Mouse (Mus musculus): ENCODE measurements around the gene Armcx4. TPM values are rescaled to one million over a fixed set of nuclear protein-coding genes. Genes with fewer than 3 reads are reported as not detected.
"Not testable (repeated sequence)": the region's sequence is repeated elsewhere in the genome, so short reads cannot be mapped to it uniquely, and the experiment has no call there.

The Armcx4 gene
- polyA plus RNA-seq, 1 experiment from 2014 or later = 4.3 TPM

DNA sequence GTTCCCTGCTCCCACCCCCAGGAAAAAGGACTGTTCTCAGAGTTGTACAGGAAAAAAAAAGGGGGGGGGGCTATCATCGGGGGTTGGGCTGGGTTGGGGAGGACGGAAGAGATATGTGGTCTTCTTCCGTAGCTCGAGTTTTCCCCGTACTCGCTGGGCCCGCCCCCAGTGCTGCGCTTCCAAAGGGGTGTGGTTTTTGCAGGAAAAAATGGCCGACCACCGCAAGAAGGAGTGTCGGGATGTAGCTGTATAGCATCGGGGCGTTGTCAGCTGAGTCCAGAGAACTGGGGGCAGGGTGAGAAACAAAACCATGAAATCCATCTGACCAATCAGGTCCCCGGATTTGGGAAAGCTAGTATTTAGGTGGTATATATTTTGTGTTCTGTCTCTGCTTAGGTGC, 32.2 kb downstream of the Armcx4 start:
- no peaks in the 10 kb centered on the region for H3K27me3 ChIP-seq (replicated peaks; ENCODE audit: control insufficient read depth, insufficient read depth, low read length)
- peak overlapping the region; percentile 95 for H3K27ac ChIP-seq (ENCODE audit: low read depth)
- H3K4me2 ChIP-seq (ENCODE audit: low read length) = peak overlapping the region; percentile 48
- peaks cover 11% of the 10 kb centered on the region; the same call in 1 of the 2 replicates for H3K36me3 ChIP-seq (ENCODE audit: control insufficient read depth, insufficient read depth, low read length)
- no peaks in the 10 kb centered on the region for H3K4me1 ChIP-seq (replicated peaks; ENCODE audit: control insufficient read depth, insufficient read depth, low read length)
- peak overlapping the region; percentile 53 for H3K4me3 ChIP-seq (ENCODE audit: low read depth, low read length)
- no peaks in the 10 kb centered on the region for H3K9me3 ChIP-seq (ENCODE audit: control insufficient read depth, low read length)
- DNase-seq (ENCODE audit: low spot score) (peak; percentile 72), ATAC-seq (replicated peaks; ENCODE audit: low FRiP score, low TSS enrichment, low read depth) (peak; percentile 86)
- 19% methylated on average over 14 of the region's 14 CpGs for WGBS
- peak overlapping the region; percentile 66 for H3K9ac ChIP-seq (ENCODE audit: low read length)

- ATAC-seq (replicated peaks; ENCODE audit: low FRiP score, low TSS enrichment, low read depth) = 0 out of 2 replicates have a peak, but pooled peaks have one; percentile 50
- not testable (repeated sequence) for H3K27ac ChIP-seq (ENCODE audit: low read depth); H3K27me3 ChIP-seq (replicated peaks; ENCODE audit: control insufficient read depth, insufficient read depth, low read length); H3K9ac ChIP-seq (ENCODE audit: low read length); H3K4me1 ChIP-seq (replicated peaks; ENCODE audit: control insufficient read depth, insufficient read depth, low read length); H3K4me3 ChIP-seq (ENCODE audit: low read depth, low read length); H3K4me2 ChIP-seq (ENCODE audit: low read length); DNase-seq (ENCODE audit: low spot score); H3K9me3 ChIP-seq (ENCODE audit: control insufficient read depth, low read length)
- peaks cover 11% of the 10 kb centered on the region; the same call in 1 of the 2 replicates for H3K36me3 ChIP-seq (ENCODE audit: control insufficient read depth, insufficient read depth, low read length)
- WGBS = 15% methylated on average over 1 of the region's 2 CpGs
Observed at GRCm38 (mm10) chrX:134723762-134724161, 37.4 kb downstream of the Armcx4 start.

DNA sequence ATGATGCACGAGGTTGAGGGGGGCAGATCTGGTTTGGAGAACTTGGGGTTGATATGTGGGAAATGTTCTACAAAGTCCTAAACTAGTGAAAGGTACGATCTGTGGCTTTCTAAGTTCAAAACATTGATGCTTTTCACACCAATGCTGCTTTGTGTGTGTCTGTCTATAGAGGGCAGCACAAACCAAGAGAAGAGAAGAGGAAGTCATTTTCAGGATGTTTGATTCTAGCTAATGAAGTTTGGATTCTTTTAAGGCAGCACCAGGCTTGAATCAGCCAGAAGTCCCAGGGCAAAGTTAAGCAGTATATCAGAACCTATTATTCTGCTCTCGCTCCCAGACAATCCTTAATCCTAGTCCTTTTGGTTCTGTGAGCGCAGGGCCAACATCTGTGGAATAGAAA, 43.5 kb downstream of the Armcx4 start:
- no peak for ATAC-seq (replicated peaks; ENCODE audit: low FRiP score, low TSS enrichment, low read depth)
- 40% methylated on average over 4 of the region's 4 CpGs for WGBS
- no peaks in the 10 kb centered on the region for H3K4me1 ChIP-seq (replicated peaks; ENCODE audit: control insufficient read depth, insufficient read depth, low read length)
- no peak overlapping the region for H3K27ac ChIP-seq (ENCODE audit: low read depth)
- DNase-seq (ENCODE audit: low spot score) = no peak
- H3K9me3 ChIP-seq (ENCODE audit: control insufficient read depth, low read length) = no peaks in the 10 kb centered on the region
- 0 out of 2 replicates have a peak, but pooled peaks cover 5% of the 10 kb centered on the region for H3K27me3 ChIP-seq (replicated peaks; ENCODE audit: control insufficient read depth, insufficient read depth, low read length)
- H3K9ac ChIP-seq (ENCODE audit: low read length) = no peak overlapping the region
- H3K36me3 ChIP-seq (ENCODE audit: control insufficient read depth, insufficient read depth, low read length) = no peaks in the 10 kb centered on the region
- no peak overlapping the region for H3K4me2 ChIP-seq (ENCODE audit: low read length)
- no peak overlapping the region for H3K4me3 ChIP-seq (ENCODE audit: low read depth, low read length)

GRCm38 (mm10) chrX:134737796-134738195, 51.5 kb downstream of the Armcx4 start:
- H3K9me3 ChIP-seq (ENCODE audit: control insufficient read depth, low read length) = no peaks in the 10 kb centered on the region
- DNase-seq (ENCODE audit: low spot score) (no peak), ATAC-seq (replicated peaks; ENCODE audit: low FRiP score, low TSS enrichment, low read depth) (no peak)
- H3K4me2 ChIP-seq (ENCODE audit: low read length) = no peak overlapping the region
- no peak overlapping the region for H3K4me3 ChIP-seq (ENCODE audit: low read depth, low read length)
- 86% methylated on average over 1 of the region's 1 CpGs for WGBS
- no peaks in the 10 kb centered on the region for H3K4me1 ChIP-seq (replicated peaks; ENCODE audit: control insufficient read depth, insufficient read depth, low read length)
- no peaks in the 10 kb centered on the region for H3K36me3 ChIP-seq (ENCODE audit: control insufficient read depth, insufficient read depth, low read length)
- no peak overlapping the region for H3K27ac ChIP-seq (ENCODE audit: low read depth)
- no peak overlapping the region for H3K9ac ChIP-seq (ENCODE audit: low read length)
- 0 out of 2 replicates have a peak, but pooled peaks cover 7% of the 10 kb centered on the region for H3K27me3 ChIP-seq (replicated peaks; ENCODE audit: control insufficient read depth, insufficient read depth, low read length)

- H3K4me1 ChIP-seq (replicated peaks; ENCODE audit: control insufficient read depth, insufficient read depth, low read length) = no peaks in the 10 kb centered on the region
- ATAC-seq (replicated peaks; ENCODE audit: low FRiP score, low TSS enrichment, low read depth) (no peak), DNase-seq (ENCODE audit: low spot score) (no peak)
- 0 out of 2 replicates have a peak, but pooled peaks cover 5% of the 10 kb centered on the region for H3K27me3 ChIP-seq (replicated peaks; ENCODE audit: control insufficient read depth, insufficient read depth, low read length)
- no peak overlapping the region for H3K4me3 ChIP-seq (ENCODE audit: low read depth, low read length)
- H3K9ac ChIP-seq (ENCODE audit: low read length) = no peak overlapping the region
- H3K36me3 ChIP-seq (ENCODE audit: control insufficient read depth, insufficient read depth, low read length) = no peaks in the 10 kb centered on the region
- H3K9me3 ChIP-seq (ENCODE audit: control insufficient read depth, low read length) = no peaks in the 10 kb centered on the region
- no peak overlapping the region for H3K4me2 ChIP-seq (ENCODE audit: low read length)
- WGBS = 66% methylated on average over 4 of the region's 4 CpGs
- H3K27ac ChIP-seq (ENCODE audit: low read depth) = no peak overlapping the region
Observed at GRCm38 (mm10) chrX:134739160-134739559, 52.8 kb downstream of the Armcx4 start.

DNA sequence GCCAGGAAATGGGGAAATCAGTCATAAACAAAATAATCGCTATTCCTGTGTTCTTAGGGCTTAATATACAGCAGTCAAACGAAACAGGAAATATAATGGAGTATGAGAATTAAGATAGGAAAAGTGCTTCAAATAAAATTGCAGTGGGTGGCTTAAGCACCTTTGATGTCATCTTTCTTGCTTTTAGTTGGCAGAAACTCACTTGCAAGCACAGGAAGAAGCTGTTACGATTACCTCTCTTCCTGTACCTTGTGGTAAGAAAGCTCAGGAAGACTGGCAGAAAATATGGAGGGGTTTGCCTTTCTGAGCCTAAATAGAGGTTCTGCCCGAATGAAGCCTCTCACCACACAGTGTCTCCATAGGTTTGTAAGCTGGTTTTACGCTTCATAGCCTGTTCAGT, 55.5 kb downstream of the Armcx4 start:
- DNase-seq (ENCODE audit: low spot score) (no peak), ATAC-seq (replicated peaks; ENCODE audit: low FRiP score, low TSS enrichment, low read depth) (no peak)
- Histone ChIP-seq H3K4me2 (ENCODE audit: low read length) (no peak overlapping the region), H3K4me1 (replicated peaks; ENCODE audit: control insufficient read depth, insufficient read depth, low read length) (no peaks in the 10 kb centered on the region), H3K4me3 (ENCODE audit: low read depth, low read length) (no peak overlapping the region), H3K9me3 (ENCODE audit: control insufficient read depth, low read length) (no peaks in the 10 kb centered on the region), H3K27ac (ENCODE audit: low read depth) (no peak overlapping the region), H3K9ac (ENCODE audit: low read length) (no peak overlapping the region), H3K27me3 (replicated peaks; ENCODE audit: control insufficient read depth, insufficient read depth, low read length) (0 out of 2 replicates have a peak, but pooled peaks cover 2% of the 10 kb centered on the region), H3K36me3 (ENCODE audit: control insufficient read depth, insufficient read depth, low read length) (no peaks in the 10 kb centered on the region)
- 65% methylated on average over 5 of the region's 5 CpGs for WGBS

Other genes with a start within 250 kb of the Armcx4 start
- 0.15 TPM in 1 of 2 replicates, not detected in the other for gene Taf7l, start 210.0 kb upstream of the Armcx4 start, polyA plus RNA-seq (2014; fragmentation: Nextera tagmentation; extraction: Ambion mirVana)
- gene Timm8a1, start 144.7 kb upstream of the Armcx4 start, polyA plus RNA-seq (2014; fragmentation: Nextera tagmentation; extraction: Ambion mirVana) = 115 and 122 TPM in 2 replicates
- 0.76 and 0.77 TPM in 2 replicates for gene Btk, start 102.9 kb upstream of the Armcx4 start, polyA plus RNA-seq (2014; fragmentation: Nextera tagmentation; extraction: Ambion mirVana)
- gene Rpl36a, start 100.9 kb upstream of the Armcx4 start, polyA plus RNA-seq (2014; fragmentation: Nextera tagmentation; extraction: Ambion mirVana) = 523 and 609 TPM in 2 replicates
- 7.1 and 7.4 TPM in 2 replicates for gene Gla, start 85.4 kb upstream of the Armcx4 start, polyA plus RNA-seq (2014; fragmentation: Nextera tagmentation; extraction: Ambion mirVana)
- 84.7 and 93.2 TPM in 2 replicates for gene Hnrnph2, start 85.3 kb upstream of the Armcx4 start, polyA plus RNA-seq (2014; fragmentation: Nextera tagmentation; extraction: Ambion mirVana)
- 40.7 and 44.5 TPM in 2 replicates for gene Armcx1, start 31.4 kb downstream of the Armcx4 start, polyA plus RNA-seq (2014; fragmentation: Nextera tagmentation; extraction: Ambion mirVana)
- gene Armcx6, start 64.9 kb downstream of the Armcx4 start, polyA plus RNA-seq (2014; fragmentation: Nextera tagmentation; extraction: Ambion mirVana) = 21.6 and 22.7 TPM in 2 replicates
- gene Armcx3, start 70.1 kb downstream of the Armcx4 start, polyA plus RNA-seq (2014; fragmentation: Nextera tagmentation; extraction: Ambion mirVana) = 68.2 and 72.7 TPM in 2 replicates
- 49.5 and 55.9 TPM in 2 replicates for gene Armcx2, start 122.7 kb downstream of the Armcx4 start, polyA plus RNA-seq (2014; fragmentation: Nextera tagmentation; extraction: Ambion mirVana)